Mouse (Mus musculus) R1 (cell line): ENCODE measurements around the gene Cd300lg.

Experiments
- DNase-seq: peaks from one replicate; pipeline ENCODE4 v3.0.0-alpha.2; 2018; ENCODE audit warnings: low read depth, low spot score

The Cd300lg gene

DNA sequence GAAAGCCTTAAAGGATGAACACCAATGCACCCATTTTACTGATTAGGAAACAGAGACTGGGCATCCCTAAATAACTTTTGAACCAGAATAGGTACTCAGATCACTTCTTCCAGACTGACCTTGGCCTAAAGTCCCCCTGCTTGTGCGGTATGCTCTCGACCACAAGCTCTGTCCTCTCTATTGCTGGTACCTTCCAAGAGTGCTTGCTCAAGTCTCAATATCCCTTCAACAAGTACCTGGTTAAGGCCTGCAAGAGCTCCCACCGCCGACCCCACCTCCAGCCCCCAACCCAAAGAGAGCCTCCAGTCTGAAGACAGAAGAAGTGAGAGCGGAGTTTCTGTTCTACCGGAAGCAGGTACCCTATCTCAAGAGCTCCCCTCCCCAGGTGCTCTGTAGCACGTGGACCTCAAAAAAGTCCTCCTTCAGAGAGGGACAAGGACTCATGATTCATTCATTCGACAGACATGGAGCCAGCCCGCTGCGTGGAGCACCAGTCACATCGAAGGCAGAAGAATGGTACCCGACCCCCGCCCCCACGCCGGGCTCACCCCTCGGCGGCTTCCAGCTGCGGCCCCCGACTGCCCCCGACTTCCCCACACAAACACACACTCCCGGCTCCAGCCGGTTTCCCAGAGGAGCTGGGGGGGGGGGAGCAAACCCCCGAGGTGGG lies 15.2 kb upstream of the Cd300lg start:
- peak; percentile 27 for DNase-seq

DNA sequence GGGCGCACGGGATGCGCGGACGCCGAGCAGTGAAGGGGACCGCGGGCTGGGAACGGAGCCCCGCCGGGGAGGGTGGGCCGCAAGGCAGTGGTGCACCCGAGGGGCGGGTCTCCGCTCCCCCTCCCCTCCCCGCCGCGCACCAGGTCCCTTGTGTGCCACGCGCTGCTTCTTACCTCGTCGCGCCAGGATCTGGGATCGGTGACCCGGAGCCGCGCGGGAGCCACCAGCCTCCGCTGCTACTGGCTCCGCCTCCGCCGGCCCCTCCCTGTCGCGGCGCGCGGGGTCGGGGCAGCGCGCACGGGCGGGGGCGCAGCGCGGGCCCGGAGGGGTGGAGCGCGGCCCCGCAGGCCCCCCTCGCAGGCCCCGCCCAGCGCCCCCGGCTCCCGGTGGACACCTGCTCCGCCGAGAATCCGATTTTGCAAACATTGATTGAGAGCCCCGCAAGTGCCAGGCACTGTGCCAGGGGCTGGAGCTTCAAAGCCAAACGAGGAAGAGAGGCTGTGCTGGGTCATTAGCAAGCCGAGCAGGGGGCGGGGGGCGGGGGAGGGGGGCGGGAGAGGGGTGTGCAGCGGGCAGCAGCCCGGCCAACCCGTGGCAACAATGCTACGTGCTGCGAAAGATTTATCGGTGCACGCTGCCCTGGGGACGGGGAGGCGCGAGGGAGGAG lies 14.5 kb upstream of the Cd300lg start:
- peak; percentile 59 for DNase-seq

DNA sequence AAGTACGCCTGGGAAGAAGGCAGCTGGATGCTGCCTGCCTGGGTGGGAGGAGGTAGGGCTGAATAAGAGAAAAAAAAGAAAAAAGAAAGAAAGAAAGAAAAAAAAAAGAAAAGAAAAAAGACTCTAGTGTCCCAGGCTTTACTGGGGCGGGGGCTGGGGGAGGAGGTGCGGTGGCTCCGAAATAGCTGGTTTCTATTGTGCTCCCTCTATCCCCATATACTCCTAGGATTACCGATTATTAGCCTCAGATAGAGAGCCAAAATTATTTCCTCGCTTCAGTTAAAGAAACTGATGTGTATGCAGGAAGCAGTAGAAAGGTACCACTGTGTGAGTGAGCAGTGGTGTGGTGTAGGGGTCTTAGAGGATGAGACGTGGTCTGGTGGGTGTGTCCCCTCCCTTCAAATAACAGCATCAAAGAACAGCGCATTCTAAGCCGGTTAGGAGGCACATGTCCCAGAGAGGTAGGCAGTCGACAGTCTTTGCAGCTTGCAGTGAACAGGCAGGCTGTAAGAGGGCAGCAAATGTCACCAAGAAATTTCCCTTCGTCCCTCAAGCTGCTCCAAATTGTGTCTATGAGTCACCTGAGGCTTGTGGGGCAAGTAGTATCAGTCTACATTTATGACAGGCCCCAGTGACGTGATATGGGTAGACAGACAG lies 13.8 kb upstream of the Cd300lg start:
- DNase-seq, result no peak

GRCm38 (mm10) chr11:102028087-102028816 lies 13.1 kb upstream of the Cd300lg start, which contains the start of gene Mpp3:
TSS of gene Mpp3 (minus strand) at chr11:102028461.
- DNase-seq, result no peak

- DNase-seq, result no peak
These were observed 12.0 kb upstream of the Cd300lg start for GRCm38 (mm10) chr11:102029304-102029703.

GRCm38 (mm10) chr11:102029966-102030365 lies 11.3 kb upstream of the Cd300lg start:
- no peak for DNase-seq

DNA sequence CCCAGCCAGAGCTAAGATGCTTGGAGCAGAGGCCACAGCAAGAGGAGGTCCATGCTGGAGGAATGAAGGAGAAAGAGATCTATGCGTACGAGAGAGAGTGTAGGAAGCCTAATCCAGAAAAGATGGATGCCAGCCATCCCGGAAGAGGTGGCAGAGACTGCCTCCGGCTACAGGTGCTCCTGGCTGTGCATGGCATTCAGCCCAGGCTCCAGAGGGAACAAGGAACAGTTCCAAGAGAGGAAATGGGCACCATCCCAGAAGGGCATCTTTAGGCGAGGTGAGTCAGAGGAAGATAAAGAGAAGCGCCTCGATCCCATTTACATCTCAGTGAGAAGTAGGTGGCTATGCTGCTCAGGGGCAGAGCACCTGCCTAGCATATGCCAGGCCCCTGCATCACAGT lies 10.2 kb upstream of the Cd300lg start:
- no peak for DNase-seq

GRCm38 (mm10) chr11:102033055-102033591 lies 8.2 kb upstream of the Cd300lg start:
- DNase-seq, result peak; percentile 34

DNA sequence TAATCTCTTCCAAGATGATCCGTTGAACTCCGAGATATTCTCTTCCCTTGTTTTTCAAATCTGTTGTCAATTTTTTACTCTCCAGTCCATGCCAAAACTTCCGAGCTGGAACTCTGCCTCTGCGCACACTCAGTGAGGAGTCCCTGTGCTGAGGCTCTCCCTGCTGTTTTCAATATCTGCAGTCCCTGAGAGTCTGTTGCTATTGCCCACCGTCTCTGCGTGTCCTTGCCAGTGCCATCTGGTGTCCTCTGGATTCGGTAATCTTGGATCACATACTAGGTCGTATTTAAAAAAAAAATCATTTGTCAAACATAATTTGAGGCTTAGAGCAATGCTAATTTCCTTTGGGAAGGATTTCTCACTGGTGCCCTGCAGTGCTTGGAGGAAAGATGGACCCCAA lies 6.4 kb upstream of the Cd300lg start:
- no peak for DNase-seq

DNA sequence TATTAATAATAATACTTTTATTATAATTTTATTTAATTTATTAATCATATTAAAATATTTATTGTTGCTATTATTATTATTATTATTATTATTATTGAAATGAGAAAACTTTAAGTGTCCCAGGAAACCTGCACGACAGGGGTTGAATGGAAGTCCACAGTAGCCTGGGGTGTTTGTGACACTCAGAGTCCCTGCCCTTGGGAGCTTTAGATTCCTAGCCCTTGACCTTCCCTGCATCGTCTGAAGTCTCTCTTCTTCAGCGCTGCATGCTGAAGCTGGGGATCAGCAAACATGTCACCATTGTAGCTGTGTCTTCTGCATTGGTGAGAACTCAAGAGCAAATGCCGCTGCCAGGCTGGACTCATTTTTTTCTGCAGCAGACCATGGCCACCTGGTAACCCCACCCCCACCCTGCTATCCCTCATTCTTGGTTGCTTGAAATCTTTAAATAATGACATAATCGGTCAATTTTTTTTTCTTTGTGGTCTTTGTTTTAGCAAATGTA lies 5.8 kb upstream of the Cd300lg start:
- DNase-seq, result no peak

DNA sequence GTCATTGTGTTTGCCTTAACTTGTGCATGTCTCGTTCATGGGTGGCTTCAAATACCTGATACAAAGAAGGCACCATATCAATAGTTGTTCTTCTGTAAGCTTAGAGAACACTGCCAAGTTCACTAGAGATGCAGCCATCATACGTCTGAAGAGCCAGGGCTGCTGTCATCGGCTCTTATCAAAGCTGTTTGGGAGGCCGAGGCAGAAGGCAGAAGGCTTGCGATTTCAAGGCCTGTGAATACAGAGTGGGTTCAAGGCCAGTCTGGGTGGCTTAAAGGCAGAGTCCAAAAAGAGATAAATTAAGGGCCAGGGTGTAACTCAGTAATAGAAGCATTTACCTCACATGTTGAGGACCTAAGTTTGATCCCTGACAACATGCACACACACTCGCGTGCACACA lies 5.0 kb upstream of the Cd300lg start:
- no peak for DNase-seq

- no peak for DNase-seq
These were observed 3.5 kb upstream of the Cd300lg start for GRCm38 (mm10) chr11:102037789-102038188.

- DNase-seq, result no peak
These were observed 1.7 kb upstream of the Cd300lg start for GRCm38 (mm10) chr11:102039487-102040137.

GRCm38 (mm10) chr11:102040138-102040524 lies 1.2 kb upstream of the Cd300lg start:
- DNase-seq, result peak; percentile 97

DNA sequence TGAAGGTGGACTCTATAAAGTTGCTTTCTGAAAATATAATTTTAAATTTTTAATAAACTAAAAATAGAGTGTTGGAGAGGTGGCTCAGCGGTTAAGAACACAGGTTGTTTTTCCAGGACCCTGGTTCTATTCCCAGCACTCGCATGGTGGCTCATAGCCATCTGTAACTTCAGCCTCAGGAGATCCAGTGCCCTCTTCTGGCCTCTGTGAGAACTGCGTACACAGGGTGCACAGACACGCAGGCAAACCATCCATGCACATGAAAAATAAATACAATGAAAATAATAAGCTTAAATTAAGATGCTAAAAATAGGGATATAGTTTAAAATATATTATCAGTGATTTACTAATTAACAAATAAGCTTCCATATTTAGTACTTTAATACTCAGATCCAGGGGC lies 663 bp upstream of the Cd300lg start:
- peak; percentile 77 for DNase-seq

GRCm38 (mm10) chr11:102042971-102043370 lies 1.7 kb downstream of the Cd300lg start:
- DNase-seq, result no peak

DNA sequence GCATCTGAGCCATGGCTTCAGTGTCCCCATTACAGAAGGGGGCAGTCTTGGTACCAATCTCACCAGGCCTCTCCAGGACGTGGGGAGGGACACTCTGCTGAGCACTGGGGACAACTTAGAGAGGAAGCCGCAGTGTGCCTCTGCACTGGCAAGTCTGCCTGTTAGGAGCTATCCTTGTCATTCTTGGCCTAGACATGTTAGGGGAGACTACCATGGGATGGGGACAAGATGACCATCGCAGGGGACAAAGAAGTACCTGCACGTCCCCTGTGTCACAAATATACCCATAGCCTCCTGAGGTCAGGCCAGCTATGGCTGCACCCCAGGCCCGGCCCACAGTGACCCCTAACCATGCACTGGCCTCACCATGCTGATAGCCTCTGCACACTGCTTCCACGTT lies 2.1 kb downstream of the Cd300lg start:
- no peak for DNase-seq

GRCm38 (mm10) chr11:102044691-102045212 lies 3.4 kb downstream of the Cd300lg start:
- no peak for DNase-seq

- no peak for DNase-seq
These were observed 5.3 kb downstream of the Cd300lg start for GRCm38 (mm10) chr11:102046607-102047006.

DNA sequence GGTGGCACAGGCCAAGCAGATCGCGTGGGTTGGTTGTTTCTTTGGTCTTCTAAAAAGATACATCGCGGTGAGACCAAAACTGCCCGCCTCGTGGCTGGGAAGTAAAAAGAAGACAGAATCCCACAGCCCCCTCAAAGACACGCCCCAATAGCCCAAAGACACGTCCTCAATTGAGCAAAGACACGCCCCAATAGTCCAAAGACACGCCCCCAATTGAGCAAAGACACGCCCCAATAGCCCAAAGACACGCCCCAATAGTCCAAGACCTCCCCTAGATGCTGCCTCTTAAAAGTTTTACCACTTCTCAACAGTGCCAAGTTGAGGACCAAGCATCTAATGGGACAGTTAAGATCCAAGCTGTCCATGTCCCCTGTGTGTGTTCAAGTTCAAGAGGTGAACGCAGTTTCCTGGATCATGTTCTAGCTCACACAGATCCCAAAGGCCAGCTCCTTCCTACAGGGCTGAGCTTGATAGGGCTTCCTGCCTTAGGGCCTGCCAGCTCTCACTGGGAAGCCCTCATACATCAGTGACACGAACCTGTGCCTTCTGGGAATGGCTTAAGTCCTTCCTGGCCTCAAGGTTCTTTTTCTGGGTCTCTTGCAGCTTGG lies 8.7 kb downstream of the Cd300lg start:
- peak; percentile 84 for DNase-seq
